Mouse (Mus musculus) lung, embryonic 16.5 days (tissue): ENCODE measurements at regions not wholly inside any gene's neighbourhood (a gene's known extent, or its start where the extent isn't known, plus 50 kb on each side); places are given as distances from the start of the nearest gene placed in this dataset.
A peak's percentile ranks its signal among the peaks of the same experiment; 100 is the strongest.

Experiments used
- ATAC-seq: fragments of 200-750 bp; cut with Nextera tagmentation; 2 replicates; pipeline ENCODE4 v1.8.0; 2017; ENCODE audit warnings: low read depth, mild to moderate bottlenecking, moderate library complexity
- H3K27ac ChIP-seq: fragments of 300-500 bp; sonication (generic); 2 replicates; pipeline ENCODE4 v1.5.1; 2014; ENCODE audit warnings: mild to moderate bottlenecking, control low read depth, low read length
- H3K27me3 ChIP-seq: fragments of 300-500 bp; sonication (generic); 2 replicates; pipeline ENCODE4 v1.6.1; 2014; ENCODE audit warnings: low read depth, low read length, mixed read lengths; ENCODE audit not compliant: control insufficient read depth, insufficient read depth
- H3K36me3 ChIP-seq: fragments of 300-500 bp; sonication (generic); 2 replicates; pipeline ENCODE4 v1.6.1; 2014; ENCODE audit warnings: low read length; ENCODE audit not compliant: control insufficient read depth, insufficient read depth
- H3K4me1 ChIP-seq: fragments of 300-500 bp; sonication (generic); replicated peaks from 2 replicates; pipeline ENCODE4 v1.6.1; 2014; ENCODE audit warnings: low read length, mixed read lengths; ENCODE audit not compliant: control insufficient read depth, insufficient read depth
- H3K4me2 ChIP-seq: fragments of 300-500 bp; sonication (generic); 2 replicates; pipeline ENCODE4 v1.6.1; 2014; ENCODE audit warnings: low read depth, low read length, control low read depth
- H3K4me3 ChIP-seq: fragments of 300-500 bp; sonication (generic); 2 replicates; pipeline ENCODE4 v1.5.1; 2014; ENCODE audit warnings: mild to moderate bottlenecking, low read length, control low read depth
- H3K9ac ChIP-seq: fragments of 300-500 bp; sonication (generic); 2 replicates; pipeline ENCODE4 v1.6.1; 2014; ENCODE audit warnings: low read length, control low read depth
- H3K9me3 ChIP-seq: fragments of 300-500 bp; sonication (generic); 2 replicates; pipeline ENCODE4 v1.6.1; 2016; ENCODE audit warnings: low read length; ENCODE audit not compliant: control insufficient read depth
- WGBS: fragments of 180-500 bp; shearing (Covaris S2); extraction: QIAGEN DNeasy Blood & Tissue Kit; methylation state at CpG from one replicate; pipeline ENCODE4 v1.1.7; 2014; 5-methylcytosine and 5-hydroxymethylcytosine counted together

- H3K27ac ChIP-seq: no peak overlapping the region; the same call in 1 of the 2 replicates
- peak; percentile 75 for ATAC-seq
- 31% methylated on average over 11 of the region's 11 CpGs for WGBS
- no peaks in the 10 kb centered on the region for H3K36me3 ChIP-seq
- no peaks in the 10 kb centered on the region; the same call in 1 of the 2 replicates for H3K27me3 ChIP-seq
- no peaks in the 10 kb centered on the region for H3K9me3 ChIP-seq
- H3K4me1 ChIP-seq: peaks cover 17% of the 10 kb centered on the region
- H3K9ac ChIP-seq: no peak overlapping the region
- no peak overlapping the region for H3K4me3 ChIP-seq
- H3K4me2 ChIP-seq: no peak overlapping the region
Measured at GRCm38 (mm10) chr8:26891881-26892280, 85.2 kb upstream of the Zfp703 start.

DNA sequence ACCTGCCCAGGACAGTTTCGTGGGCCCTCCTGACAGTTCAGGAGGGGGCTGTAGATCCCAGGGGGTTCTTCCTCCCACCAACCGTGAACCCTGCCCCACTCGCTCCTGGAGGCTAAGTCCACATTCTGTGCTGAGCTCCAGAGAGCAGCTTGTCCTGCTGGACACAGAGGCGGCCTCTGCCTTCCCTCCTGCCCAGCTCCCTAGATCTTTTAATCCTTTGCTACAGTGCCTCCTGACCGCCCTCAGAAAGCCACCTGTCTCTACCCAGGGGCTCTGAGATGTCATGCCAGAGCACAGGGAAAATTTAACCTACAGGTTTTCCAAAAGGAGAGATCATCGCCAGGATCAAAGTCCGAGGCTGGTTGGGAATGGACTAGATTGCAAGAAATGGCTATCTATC is 84.7 kb upstream of the Zfp703 start:
- H3K27me3 ChIP-seq: no peaks in the 10 kb centered on the region; the same call in 1 of the 2 replicates
- 72% methylated on average over 7 of the region's 7 CpGs for WGBS
- peaks cover 15% of the 10 kb centered on the region for H3K4me1 ChIP-seq
- no peaks in the 10 kb centered on the region for H3K9me3 ChIP-seq
- ATAC-seq: no peak
- H3K4me3 ChIP-seq: no peak overlapping the region
- no peaks in the 10 kb centered on the region for H3K36me3 ChIP-seq
- no peak overlapping the region for H3K9ac ChIP-seq
- H3K4me2 ChIP-seq: no peak overlapping the region
- no peak overlapping the region; the same call in 1 of the 2 replicates for H3K27ac ChIP-seq

DNA sequence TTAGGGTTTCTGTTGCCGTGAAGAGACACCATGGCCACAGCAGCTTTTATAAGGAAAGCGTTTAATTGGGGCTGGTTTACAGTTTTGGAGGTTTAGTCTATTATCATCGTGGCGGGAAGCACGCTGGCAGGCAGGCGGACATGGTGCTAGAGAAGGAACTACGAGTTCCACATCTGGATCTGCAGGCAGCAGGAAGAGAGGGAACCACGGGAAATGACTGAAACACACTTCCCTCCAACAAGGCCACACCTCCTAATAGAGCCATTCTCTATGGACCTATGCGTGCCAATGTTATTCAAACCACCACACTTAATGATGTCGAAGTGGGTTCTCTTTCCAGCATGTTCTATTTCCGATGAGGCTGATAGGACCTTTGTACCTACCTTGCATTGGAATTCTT is 81.3 kb upstream of the Zfp703 start:
- H3K36me3 ChIP-seq: no peaks in the 10 kb centered on the region
- no peak overlapping the region for H3K4me3 ChIP-seq
- no peak overlapping the region for H3K4me2 ChIP-seq
- H3K27ac ChIP-seq: no peak overlapping the region
- no peaks in the 10 kb centered on the region for H3K9me3 ChIP-seq
- H3K9ac ChIP-seq: no peak overlapping the region
- no peak for ATAC-seq
- peaks cover 11% of the 10 kb centered on the region; the same call in 1 of the 2 replicates for H3K4me1 ChIP-seq
- WGBS: 81% methylated on average over 11 of the region's 11 CpGs
- H3K27me3 ChIP-seq: no peaks in the 10 kb centered on the region; the same call in 1 of the 2 replicates

DNA sequence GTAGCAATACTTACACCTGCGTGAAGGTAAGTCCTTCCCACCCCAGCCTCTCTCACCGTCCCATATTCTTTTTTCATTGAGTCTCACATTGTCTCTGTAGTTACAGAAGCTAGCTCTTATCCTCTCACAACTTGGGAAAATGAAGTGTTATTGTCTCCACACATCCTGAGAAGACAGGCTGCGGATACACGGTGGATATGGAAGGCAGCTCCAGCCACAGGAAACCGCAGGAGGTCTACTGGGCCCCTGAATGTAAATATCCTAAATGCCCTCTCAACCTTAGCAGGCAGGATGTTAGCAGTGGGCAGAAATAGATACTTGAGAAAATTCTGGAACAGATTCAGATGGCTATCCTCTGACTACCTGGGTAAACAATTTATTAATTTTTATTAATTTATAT is 73.8 kb upstream of the Zfp703 start:
- Histone ChIP-seq H3K36me3 (no peaks in the 10 kb centered on the region), H3K27ac (no peak overlapping the region), H3K9me3 (no peaks in the 10 kb centered on the region), H3K9ac (no peak overlapping the region), H3K4me1 (peaks cover 13% of the 10 kb centered on the region), H3K4me2 (no peak overlapping the region), H3K27me3 (no peaks in the 10 kb centered on the region; the same call in 1 of the 2 replicates), H3K4me3 (no peak overlapping the region)
- ATAC-seq: 0 out of 2 replicates have a peak, but pooled peaks have one; percentile 51
- WGBS: 28% methylated on average over 5 of the region's 5 CpGs

GRCm38 (mm10) chr8:26906257-26906656 is 70.9 kb upstream of the Zfp703 start:
- Histone ChIP-seq H3K4me2 (no peak overlapping the region), H3K27me3 (no peaks in the 10 kb centered on the region), H3K4me3 (no peak overlapping the region), H3K9me3 (no peaks in the 10 kb centered on the region), H3K36me3 (no peaks in the 10 kb centered on the region), H3K4me1 (peaks cover 16% of the 10 kb centered on the region), H3K27ac (no peak overlapping the region), H3K9ac (no peak overlapping the region)
- no peak for ATAC-seq
- 74% methylated on average over 4 of the region's 4 CpGs for WGBS

- peak overlapping the region; percentile 48 for H3K27ac ChIP-seq
- peaks cover 16% of the 10 kb centered on the region for H3K4me1 ChIP-seq
- no peaks in the 10 kb centered on the region for H3K36me3 ChIP-seq
- H3K9me3 ChIP-seq: no peaks in the 10 kb centered on the region
- 52% methylated on average over 8 of the region's 8 CpGs for WGBS
- H3K4me3 ChIP-seq: no peak overlapping the region
- ATAC-seq: peak; percentile 43
- H3K9ac ChIP-seq: no peak overlapping the region
- no peak overlapping the region for H3K4me2 ChIP-seq
- H3K27me3 ChIP-seq: no peaks in the 10 kb centered on the region
Measured at GRCm38 (mm10) chr8:26907347-26908170, 69.6 kb upstream of the Zfp703 start.

GRCm38 (mm10) chr8:26910186-26910585 is 66.9 kb upstream of the Zfp703 start:
- 78% methylated on average over 3 of the region's 3 CpGs for WGBS
- Histone ChIP-seq H3K4me3 (no peak overlapping the region), H3K27ac (no peak overlapping the region), H3K9ac (no peak overlapping the region), H3K4me1 (peaks cover 11% of the 10 kb centered on the region), H3K9me3 (no peaks in the 10 kb centered on the region), H3K27me3 (no peaks in the 10 kb centered on the region), H3K4me2 (no peak overlapping the region), H3K36me3 (no peaks in the 10 kb centered on the region)
- ATAC-seq: no peak

GRCm38 (mm10) chr8:26913562-26914529 is 63.3 kb upstream of the Zfp703 start:
- 0 out of 2 replicates have a peak overlapping the region, but pooled peaks have one; percentile 25 for H3K27ac ChIP-seq
- no peaks in the 10 kb centered on the region for H3K27me3 ChIP-seq
- peak; percentile 71 for ATAC-seq
- H3K36me3 ChIP-seq: no peaks in the 10 kb centered on the region
- H3K4me3 ChIP-seq: no peak overlapping the region
- WGBS: 45% methylated on average over 18 of the region's 18 CpGs
- H3K9ac ChIP-seq: no peak overlapping the region
- no peak overlapping the region for H3K4me2 ChIP-seq
- H3K9me3 ChIP-seq: no peaks in the 10 kb centered on the region
- H3K4me1 ChIP-seq: no peaks in the 10 kb centered on the region; the same call in 1 of the 2 replicates

DNA sequence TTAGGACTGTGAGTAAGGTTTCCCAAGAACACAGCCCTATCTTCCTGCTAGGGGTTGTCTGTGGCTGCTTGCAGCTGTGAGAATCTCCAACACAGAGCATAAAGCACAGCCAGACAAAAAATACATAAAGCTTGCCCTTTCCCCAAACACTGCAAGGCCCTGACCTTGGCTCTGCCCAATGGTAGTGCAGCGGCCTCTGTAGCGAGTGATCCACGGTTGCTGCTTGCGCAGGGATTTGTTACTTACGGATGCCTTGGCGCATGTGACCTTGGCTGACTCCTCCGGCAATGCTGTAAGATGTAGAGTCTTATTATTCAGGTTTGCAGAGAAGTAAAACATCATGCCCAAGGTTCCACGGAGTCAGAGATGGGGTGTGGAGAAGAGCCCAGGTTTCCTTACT is 61.4 kb upstream of the Zfp703 start:
- H3K4me3 ChIP-seq: no peak overlapping the region
- no peak overlapping the region for H3K27ac ChIP-seq
- WGBS: 85% methylated on average over 8 of the region's 8 CpGs
- no peaks in the 10 kb centered on the region; the same call in 1 of the 2 replicates for H3K4me1 ChIP-seq
- H3K9me3 ChIP-seq: no peaks in the 10 kb centered on the region
- H3K9ac ChIP-seq: no peak overlapping the region
- H3K27me3 ChIP-seq: no peaks in the 10 kb centered on the region
- no peaks in the 10 kb centered on the region for H3K36me3 ChIP-seq
- no peak for ATAC-seq
- no peak overlapping the region for H3K4me2 ChIP-seq
